Mouse (Mus musculus): Measurements from ENCODE around the gene Gpr141. TPM values are rescaled to one million over a fixed set of nuclear protein-coding genes. Genes with fewer than 3 reads are reported as not detected.

Gpr141 gene
- polyA plus RNA-seq, 1 experiment from 2014 or later = 0.07 TPM

DNA sequence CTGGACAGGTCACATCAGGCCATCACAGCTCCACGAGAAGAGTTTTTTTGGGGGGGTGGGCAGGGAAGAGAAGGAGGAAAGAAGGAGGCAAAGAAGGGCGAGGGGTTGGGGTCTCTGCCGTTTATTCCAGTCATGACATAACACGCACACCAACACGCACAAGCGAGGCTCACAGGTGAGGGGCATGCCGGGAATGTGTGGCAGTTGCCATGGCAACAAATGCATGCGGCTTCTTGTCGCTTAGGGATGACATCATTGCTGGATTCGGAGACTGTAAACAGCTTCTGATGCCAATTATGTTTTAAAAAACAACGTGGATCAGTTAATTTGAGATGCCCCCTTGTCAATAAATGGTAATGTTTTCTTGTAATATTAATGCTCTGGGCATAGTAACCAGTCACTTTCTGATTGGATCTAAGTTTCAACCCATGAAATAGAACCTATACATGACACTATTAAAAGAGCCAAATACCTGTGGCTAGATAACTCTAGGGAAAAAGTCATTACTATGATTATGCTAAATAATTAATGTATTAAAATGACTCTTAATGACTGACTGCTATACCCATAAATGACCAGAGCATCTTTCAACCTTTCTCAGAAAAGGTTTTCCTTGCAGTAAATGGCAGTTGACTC is 122.5 kb downstream of the Gpr141 start:
- no peaks in the 10 kb centered on the region for H3K36me3 ChIP-seq (ENCODE audit: control insufficient read depth, insufficient read depth, low read length)
- no peaks in the 10 kb centered on the region for H3K27me3 ChIP-seq (ENCODE audit: control insufficient read depth, insufficient read depth, low read length)
- no peak overlapping the region for H3K27ac ChIP-seq (ENCODE audit: low read depth, low read length)
- H3K4me1 ChIP-seq (ENCODE audit: control insufficient read depth, insufficient read depth, low read length) = no peaks in the 10 kb centered on the region
- H3K4me2 ChIP-seq = no peak overlapping the region
- H3K9ac ChIP-seq (ENCODE audit: low read length) = no peak overlapping the region
- no peak overlapping the region for H3K4me3 ChIP-seq (ENCODE audit: low read depth, low read length)
- no peak; the same call in 1 of the 2 replicates for ATAC-seq (ENCODE audit: low FRiP score)
- DNase-seq (ENCODE audit: low spot score, missing footprints) = no peak
- H3K9me3 ChIP-seq (ENCODE audit: control insufficient read depth, low read length) = no peaks in the 10 kb centered on the region
- 86% methylated on average over 11 of the region's 11 CpGs for WGBS

DNA sequence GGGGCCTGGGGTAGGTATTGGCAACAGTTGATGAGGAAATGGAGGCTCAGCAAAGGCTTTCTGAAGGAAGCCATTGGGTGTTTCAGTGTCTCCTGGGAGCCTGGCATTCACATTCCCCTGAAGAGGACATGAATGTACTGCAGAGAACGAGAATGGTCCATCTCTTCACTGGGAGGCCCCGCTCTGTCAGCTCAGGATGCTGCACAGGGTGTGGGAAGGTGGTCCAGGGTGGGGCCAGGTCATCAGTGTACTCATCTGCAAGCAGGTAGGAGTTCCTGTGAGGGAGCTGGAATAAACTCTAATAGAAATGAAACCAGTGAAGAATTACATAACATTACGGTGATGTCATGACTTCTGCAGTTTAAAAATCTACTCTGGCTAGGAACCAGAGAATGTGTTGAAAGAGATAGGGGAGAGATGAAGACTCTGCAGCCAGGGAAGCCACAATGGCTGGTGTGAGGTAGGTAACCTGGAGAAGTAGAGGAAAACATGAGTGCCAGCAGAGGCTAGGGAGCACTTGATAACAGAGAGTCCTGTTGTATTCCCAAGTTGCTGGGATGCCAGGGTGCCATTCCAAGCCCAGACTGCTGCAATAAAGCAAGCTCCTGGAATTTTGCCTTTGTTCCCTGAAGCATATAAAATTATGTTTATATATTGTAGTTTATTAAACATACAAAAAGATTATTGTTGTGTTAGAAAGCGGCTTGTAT is 123.2 kb downstream of the Gpr141 start:
- no peak overlapping the region for H3K4me3 ChIP-seq (ENCODE audit: low read depth, low read length)
- no peak overlapping the region for H3K4me2 ChIP-seq
- H3K27ac ChIP-seq (ENCODE audit: low read depth, low read length) = no peak overlapping the region
- no peaks in the 10 kb centered on the region for H3K27me3 ChIP-seq (ENCODE audit: control insufficient read depth, insufficient read depth, low read length)
- H3K4me1 ChIP-seq (ENCODE audit: control insufficient read depth, insufficient read depth, low read length) = no peaks in the 10 kb centered on the region
- H3K9me3 ChIP-seq (ENCODE audit: control insufficient read depth, low read length) = no peaks in the 10 kb centered on the region
- DNase-seq (ENCODE audit: low spot score, missing footprints) (no peak), ATAC-seq (ENCODE audit: low FRiP score) (no peak)
- H3K9ac ChIP-seq (ENCODE audit: low read length) = no peak overlapping the region
- no peaks in the 10 kb centered on the region for H3K36me3 ChIP-seq (ENCODE audit: control insufficient read depth, insufficient read depth, low read length)
- WGBS = 86% methylated on average over 4 of the region's 4 CpGs

Other genes starting within 250 kb of the Gpr141 start
- gene Epdr1, start 204.3 kb downstream of the Gpr141 start, polyA plus RNA-seq (2014; fragmentation: Nextera tagmentation; extraction: Ambion mirVana) = 22.9 and 24.5 TPM in 2 replicates
- 2.8 and 3.6 TPM in 2 replicates for gene Sfrp4, start 201.2 kb downstream of the Gpr141 start, polyA plus RNA-seq (2014; fragmentation: Nextera tagmentation; extraction: Ambion mirVana)
- not detected in 2 replicates for gene Nme8, start 126.5 kb downstream of the Gpr141 start, polyA plus RNA-seq (2014; fragmentation: Nextera tagmentation; extraction: Ambion mirVana)

Measured in midbrain, embryonic 11.5 days (tissue).